Mouse (Mus musculus) MEL (cell line): ENCODE results near the gene Far2.

Experiments used
- CHD2 ChIP-seq: IDR thresholded peaks from 2 replicates; pipeline ENCODE4 v1.6.1; 2011; ENCODE audit warnings: low read length, improper control_type of control experiment
- MAFK ChIP-seq: IDR thresholded peaks from 2 replicates; pipeline ENCODE4 v1.6.1; 2011; ENCODE audit warnings: low read depth, mild to moderate bottlenecking, low read length, improper control_type of control experiment, borderline replicate concordance
- POLR2A ChIP-seq, 2 experiments: IDR thresholded peaks; 2 replicates each; pipeline ENCODE4 v1.6.1; 2011 to 2012; ENCODE audit warnings: low read length in 2 of 2, mild to moderate bottlenecking in 2 of 2, control low read depth in 1 of 2, improper control_type of control experiment in 1 of 2, low read depth in 1 of 2, moderate library complexity in 1 of 2; ENCODE audit not compliant: control insufficient read depth in 1 of 2, insufficient read depth in 1 of 2, poor library complexity in 1 of 2
- RAD21 ChIP-seq: IDR thresholded peaks from 2 replicates; pipeline ENCODE4 v1.6.1; 2011; ENCODE audit warnings: mild to moderate bottlenecking, low read depth, low read length, improper control_type of control experiment

DNA sequence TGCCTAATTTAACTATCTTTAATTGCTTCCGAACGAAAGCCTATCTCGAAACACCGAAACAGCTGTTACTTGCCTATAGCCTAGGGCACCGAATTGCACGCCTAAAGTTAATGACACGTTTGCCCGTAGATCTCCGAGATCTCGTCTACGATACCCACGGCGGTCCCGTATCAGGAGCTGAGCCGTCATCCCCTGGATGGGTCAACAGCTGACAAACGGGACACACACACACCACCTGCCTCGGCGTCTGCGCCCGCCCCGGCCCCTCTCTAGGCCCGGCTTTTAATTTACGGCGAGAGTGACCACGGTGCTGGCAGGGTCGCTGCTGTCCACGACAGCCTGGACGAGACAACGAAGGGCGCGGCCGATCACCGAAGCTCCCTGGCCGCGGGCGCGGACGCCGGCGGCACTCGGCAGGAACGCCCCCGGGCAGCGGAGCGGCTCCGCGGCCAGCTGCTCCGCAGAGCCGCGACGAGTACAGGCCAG lies 164.4 kb downstream of the Far2 start:
- TF ChIP-seq POLR2A (IDR thresholded peaks at IDR 0.05; ENCODE audit: control insufficient read depth in 1 of 2, insufficient read depth in 1 of 2, low read depth in 1 of 2, low read length in 2 of 2, poor library complexity in 1 of 2): no peak
- no peak for TF ChIP-seq CHD2
- TF ChIP-seq RAD21: no peak
- TF ChIP-seq MAFK: no peak
